Mouse (Mus musculus): ENCODE results near the gene Kbtbd4. TPM values are rescaled to one million over a fixed set of nuclear protein-coding genes. Genes with fewer than 3 reads are reported as not detected.
"Not testable (repeated sequence)": the region's sequence is repeated elsewhere in the genome, so short reads cannot be mapped to it uniquely, and the experiment has no call there.

Gene Kbtbd4
- total RNA-seq, 2 experiments from 2014 or later = 8.1 to 11.3 TPM

DNA sequence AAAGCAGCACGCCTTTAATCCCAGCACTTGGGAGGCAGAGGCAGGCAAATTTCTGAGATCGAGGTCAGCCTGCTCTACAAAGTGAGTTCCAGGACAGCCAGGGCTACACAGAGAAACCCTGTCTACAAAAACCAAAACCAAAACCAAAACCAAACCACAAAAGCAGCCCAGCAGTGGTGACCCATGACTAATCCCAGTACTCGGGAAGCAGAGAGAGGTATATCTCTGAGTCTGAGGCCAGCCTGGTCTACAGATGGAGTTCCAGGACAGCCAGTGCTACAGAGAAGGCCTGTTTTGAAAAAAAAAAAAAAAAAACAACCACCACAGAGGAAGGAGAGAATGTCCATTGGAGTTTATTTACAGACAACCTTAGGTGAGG lies 10.3 kb upstream of the Kbtbd4 start:
- not testable (repeated sequence) for ATAC-seq (replicated peaks; ENCODE audit: low FRiP score, poor library complexity, severe bottlenecking)

DNA sequence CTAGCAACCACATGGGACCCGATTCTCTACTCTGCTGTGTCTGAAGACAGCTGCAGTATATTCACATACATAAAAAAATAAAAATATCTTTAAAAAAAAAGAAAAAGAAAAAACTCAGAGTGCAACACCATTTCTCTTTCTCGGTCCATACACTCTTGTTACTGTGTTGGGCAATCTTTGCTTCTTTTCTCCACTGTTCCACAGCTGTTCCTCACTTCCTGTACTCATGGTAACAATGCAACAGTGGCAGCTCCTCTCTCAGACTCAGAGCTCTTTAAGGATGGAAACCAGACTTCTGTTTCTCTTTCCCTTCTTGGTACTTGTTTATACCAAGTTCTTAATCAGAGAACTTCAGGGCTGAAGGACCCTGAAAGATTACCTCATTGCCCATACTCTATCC lies 1.1 kb upstream of the Kbtbd4 start:
- ATAC-seq (replicated peaks; ENCODE audit: low FRiP score, poor library complexity, severe bottlenecking) = no peak

DNA sequence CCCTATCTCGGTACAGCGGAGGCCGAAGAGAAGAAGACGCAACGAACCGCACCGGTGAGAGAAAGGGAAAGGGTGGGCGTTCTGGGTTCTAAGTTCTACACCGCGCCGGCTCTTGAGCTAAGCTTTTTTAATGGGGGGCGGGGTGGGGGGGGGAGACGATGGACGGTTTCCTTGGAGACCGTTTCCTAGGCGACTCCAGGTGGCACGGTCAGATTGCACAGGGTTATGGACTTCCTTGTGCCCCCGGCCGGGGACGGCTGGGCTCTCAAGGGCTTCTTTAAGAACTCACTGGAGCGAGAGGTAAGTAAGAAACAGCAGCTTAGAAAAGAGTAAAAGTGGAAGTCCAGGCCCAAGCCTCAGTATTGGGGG lies 300 bp downstream of the Kbtbd4 start:
- ATAC-seq (replicated peaks; ENCODE audit: low FRiP score, poor library complexity, severe bottlenecking) = peak; percentile 23

DNA sequence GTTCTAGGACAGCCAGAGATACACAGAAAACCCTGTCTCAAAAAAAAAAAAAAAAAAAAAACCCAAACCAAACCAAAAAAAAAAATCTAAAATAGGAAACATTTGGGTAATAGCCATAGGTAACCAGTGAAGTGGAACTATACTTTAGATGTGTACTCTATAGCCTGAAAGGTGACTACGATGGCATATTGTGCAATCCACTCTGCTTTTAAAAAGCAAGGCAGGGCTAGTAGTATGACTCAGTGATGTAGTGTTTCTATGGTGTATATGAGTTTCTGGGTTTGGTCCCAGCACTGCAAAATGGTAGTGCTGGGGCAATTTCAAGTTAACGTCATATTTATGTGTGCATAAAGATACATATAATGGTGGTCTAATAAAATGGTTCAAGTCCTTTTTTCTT lies 2.2 kb downstream of the Kbtbd4 start:
- ATAC-seq (replicated peaks; ENCODE audit: low FRiP score, poor library complexity, severe bottlenecking) = no peak

DNA sequence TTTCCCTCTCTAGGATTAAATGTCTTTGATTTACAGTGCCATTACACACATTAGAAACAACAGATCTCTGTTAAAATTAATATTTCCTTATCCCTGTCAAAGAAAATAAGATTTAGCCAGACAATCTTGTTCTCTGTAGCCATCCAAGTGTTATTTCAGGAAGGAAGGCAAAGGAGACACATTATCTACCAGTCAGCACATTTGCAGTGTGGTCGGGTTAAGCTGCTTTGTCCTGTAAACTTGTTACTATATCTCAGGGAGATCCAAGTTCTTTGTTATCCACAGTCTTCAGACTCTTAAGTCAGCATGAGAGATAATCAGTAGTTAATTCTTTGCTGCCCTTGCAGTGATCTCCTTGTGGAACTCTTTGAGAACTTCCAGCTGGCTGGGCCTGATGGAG lies 6.3 kb downstream of the Kbtbd4 start:
- no peak for ATAC-seq (replicated peaks; ENCODE audit: low FRiP score, poor library complexity, severe bottlenecking)

DNA sequence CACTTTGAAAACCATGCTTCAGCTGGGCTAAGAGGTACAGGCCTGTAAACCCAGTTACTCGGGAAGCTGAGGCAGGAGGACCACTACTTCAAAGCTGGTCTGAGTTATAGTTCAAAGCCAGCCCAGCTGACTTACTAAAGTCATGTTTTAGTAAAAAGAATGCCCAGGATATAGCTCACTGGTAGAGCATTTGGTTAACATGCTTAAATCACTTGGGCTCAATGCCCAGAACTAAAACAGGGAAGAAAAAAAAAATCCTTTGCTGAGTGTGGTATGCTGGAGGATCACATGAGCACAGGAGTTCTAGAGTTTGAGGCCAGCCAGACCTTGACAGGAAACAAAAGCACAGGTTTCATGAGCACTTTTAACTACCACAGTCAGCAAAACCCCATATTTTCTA lies 7.1 kb downstream of the Kbtbd4 start:
- no peak for ATAC-seq (replicated peaks; ENCODE audit: low FRiP score, poor library complexity, severe bottlenecking)

DNA sequence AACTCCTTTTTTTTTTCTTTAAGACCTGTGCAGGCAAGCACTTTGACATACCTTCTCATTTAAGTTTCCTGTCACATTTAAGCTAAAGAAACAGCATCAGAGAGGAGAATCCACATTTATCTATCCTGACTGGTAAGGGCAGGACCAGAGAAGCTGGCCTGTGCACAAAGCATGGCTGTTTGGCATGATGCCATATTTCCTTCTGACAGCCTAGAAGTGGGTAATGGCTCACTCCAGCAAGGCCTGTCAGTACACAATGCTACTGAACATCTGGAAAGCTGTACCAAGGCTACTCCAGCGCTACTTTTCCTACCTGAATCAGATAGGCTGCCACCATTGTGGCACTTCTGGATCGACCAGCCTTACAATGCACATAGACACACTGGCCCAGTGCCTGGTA lies 9.1 kb downstream of the Kbtbd4 start:
- no peak for ATAC-seq (replicated peaks; ENCODE audit: low FRiP score, poor library complexity, severe bottlenecking)

DNA sequence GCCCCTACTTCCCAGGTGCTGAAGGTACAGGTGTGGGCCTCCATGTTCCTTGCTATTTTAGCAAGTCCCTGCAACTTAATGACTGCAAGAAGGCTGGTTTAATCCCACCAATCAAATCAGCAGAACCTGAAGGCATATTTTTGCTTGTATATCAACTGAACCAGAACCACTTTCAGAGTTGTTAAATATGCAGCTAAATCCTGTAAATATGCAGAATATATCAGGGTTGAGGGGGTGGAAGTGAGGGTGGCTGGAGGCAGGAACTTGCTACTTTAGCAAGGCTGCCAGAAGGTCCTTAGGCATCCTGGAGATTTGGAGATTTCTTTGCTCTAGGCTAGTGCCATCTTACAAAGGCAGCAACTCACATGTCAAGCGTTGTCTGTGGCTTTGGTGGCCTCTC lies 11.0 kb downstream of the Kbtbd4 start:
- ATAC-seq (replicated peaks; ENCODE audit: low FRiP score, poor library complexity, severe bottlenecking) = no peak

DNA sequence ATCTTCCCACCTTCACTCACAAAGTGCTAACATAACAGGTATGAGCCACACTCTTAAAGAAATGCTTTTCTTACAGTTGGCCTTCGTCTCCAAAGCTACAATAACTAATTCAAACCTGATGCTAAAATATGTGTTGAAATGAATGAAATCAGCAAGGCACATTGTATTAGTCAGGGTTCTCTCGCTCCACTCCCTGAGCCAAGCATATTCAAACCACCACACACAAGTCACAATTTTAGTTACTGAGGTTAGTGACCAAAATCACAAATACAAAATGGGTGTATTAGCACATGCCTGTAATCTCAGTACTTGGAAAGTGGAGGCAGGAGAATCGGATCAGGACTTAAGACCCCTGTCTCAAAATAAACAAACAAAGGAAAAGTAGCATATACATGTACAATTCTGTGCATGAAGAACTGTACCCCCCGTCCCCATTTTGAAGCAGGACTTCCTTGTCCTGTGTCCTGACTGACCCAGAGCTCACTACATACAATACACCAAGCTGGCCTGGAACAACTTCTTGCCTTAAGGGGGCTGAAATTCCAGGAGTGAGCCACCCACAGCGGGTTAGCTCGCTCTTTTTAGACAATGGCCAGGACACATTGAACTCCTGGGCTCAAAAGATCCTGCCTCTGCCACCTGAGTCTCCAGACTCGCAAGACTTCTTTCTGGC lies 12.2 kb downstream of the Kbtbd4 start:
- ATAC-seq (replicated peaks; ENCODE audit: low FRiP score, poor library complexity, severe bottlenecking) = peak; percentile 25; the same call in 1 of the 2 replicates

DNA sequence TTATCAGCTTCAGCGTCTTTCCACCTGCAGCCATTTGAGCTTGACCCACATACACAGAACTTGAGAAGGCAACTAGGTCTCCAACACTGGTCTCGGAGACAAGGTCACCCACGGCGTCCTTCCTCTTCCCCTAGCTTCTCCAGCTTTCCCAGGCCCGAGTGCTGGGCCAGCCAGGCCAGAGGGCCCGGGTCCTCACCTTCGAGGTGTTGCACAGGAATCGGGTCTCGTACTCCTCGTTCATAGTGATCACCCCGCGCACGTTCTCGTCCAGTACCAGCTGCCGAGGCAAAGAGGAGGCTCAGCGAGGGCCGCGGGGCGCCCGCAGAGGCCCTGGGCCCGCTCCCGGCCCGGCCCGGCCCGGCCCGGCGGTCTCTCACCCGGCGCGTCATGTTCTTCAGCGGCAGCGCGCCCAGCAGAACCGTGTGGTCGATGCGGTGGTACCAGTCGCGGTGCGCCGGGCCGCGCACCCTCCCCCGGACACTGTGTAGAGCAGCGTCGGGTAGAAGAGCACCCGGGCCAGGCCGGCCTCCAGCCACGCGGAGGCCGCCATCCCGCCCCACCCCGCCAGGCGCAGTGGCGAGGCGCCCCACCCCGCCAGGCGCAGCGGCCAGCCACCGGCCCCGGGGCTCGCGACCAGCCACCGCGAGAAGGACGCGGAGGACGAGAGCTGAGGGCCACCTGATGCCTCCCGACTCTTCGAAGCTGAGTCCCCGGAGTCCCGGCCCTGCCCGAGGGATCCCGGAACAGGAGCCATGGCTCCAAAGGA lies 12.9 kb downstream of the Kbtbd4 start:
- peak; percentile 94 for ATAC-seq (replicated peaks; ENCODE audit: low FRiP score, poor library complexity, severe bottlenecking)

DNA sequence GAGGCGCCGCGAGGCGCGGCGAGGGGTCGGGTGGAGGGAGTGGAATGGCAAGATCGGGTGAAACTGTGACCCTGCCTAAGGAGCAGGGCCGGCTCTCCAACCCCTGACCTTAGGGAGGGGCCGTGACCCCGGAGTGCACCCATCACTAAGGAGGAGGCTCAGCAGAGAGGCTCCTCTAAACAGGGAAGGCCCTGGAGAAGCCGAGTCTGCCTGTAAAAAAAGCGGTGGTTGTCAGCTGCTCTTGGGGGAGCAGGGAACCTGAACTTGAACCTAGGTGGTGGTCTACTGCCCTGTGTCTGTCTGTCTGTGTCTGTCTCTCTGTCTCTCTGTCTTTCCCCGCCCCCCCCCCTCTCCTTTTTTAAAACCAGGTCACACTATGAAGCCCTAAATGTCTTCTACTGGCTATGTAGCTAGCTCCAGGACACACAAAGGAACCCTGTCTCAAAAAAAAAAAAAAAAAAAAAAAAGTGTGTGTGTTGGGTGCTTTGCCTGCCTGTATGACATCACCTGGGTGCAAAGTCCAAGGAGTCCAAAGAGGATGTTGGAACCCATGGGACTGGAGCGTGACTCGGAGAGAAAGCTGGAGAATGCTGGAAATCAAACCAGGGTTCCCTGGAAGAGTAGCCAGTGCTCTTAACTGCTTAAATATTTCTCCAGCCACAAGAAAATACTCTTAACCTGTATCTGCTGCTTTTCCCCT lies 13.6 kb downstream of the Kbtbd4 start:
- peak; percentile 27; the same call in 1 of the 2 replicates for ATAC-seq (replicated peaks; ENCODE audit: low FRiP score, poor library complexity, severe bottlenecking)

DNA sequence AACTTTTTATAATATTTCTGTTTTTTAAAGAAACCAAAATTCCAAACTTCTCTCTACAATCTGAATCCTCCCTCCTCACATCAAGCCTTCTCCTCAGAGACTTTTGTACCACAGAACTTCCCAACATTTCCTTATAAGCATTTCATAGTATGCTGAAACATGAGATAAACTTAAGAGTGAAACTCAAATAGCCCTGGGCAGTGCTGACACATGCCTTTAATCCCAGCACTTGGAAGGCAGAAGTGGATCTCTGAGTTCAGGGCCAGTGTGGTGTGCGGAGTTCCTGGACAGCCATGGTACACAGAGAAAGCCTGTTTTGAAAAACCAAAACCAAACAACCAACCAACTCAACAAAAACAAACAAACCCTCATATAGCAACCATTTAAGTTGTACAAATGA lies 16.6 kb downstream of the Kbtbd4 start:
- no peak for ATAC-seq (replicated peaks; ENCODE audit: low FRiP score, poor library complexity, severe bottlenecking)

DNA sequence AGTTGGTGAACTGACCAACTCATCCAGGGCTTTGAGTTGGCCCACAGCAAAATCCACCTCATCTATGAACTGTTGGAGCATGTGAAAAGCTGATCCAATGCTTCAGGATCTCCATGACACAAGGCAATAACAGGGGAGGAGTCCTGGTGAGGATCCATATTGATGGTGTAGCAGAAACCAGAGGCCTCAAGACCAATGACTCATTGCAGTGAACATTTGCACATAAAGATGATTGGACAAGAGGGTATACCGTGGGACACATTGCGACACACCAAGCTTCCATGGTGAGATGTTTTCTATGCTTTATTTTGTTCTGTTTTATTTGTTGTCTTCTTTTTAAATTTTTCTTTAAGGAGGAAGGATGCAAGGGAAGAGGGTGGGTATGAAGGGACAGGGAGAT lies 18.1 kb downstream of the Kbtbd4 start:
- no peak for ATAC-seq (replicated peaks; ENCODE audit: low FRiP score, poor library complexity, severe bottlenecking)

DNA sequence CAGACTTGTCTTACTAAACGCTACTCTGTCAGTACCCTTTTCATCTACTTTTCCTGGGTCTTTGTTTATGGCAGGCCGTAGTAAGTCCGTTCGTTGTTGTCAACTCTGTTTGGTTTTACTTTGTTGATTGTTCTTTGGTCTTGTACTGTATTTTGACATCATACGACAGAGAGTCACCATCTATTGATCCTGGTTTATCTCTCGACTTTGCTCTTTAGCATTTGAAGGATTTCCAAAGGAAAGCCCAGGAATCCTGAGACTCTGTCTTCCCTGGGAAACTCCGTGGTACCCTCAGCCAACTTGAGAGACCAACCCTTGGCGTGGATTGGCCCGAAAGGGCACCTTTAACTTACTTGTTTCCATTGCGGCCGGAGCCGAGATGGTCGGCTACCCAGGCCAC lies 24.0 kb downstream of the Kbtbd4 start:
- no peak for ATAC-seq (replicated peaks; ENCODE audit: low FRiP score, poor library complexity, severe bottlenecking)

DNA sequence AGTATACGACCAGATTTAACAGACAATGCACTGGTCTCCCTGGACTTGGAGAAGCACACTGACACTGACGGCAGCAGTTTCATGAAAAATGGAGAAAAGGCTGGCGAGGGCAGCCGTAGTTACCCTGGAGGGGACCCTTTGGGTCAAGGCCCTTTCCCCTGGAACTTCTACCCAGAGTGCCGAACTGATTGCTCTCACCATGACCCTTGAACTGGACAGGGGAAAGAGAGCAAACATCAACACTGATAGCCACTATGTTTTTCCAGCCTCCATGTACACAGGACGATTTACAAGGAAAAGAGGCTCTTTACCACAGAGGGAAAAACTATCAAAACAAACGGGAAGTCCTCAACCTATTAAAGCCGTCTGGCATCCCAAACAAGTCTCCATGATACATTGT lies 27.3 kb downstream of the Kbtbd4 start:
- no peak for ATAC-seq (replicated peaks; ENCODE audit: low FRiP score, poor library complexity, severe bottlenecking)

DNA sequence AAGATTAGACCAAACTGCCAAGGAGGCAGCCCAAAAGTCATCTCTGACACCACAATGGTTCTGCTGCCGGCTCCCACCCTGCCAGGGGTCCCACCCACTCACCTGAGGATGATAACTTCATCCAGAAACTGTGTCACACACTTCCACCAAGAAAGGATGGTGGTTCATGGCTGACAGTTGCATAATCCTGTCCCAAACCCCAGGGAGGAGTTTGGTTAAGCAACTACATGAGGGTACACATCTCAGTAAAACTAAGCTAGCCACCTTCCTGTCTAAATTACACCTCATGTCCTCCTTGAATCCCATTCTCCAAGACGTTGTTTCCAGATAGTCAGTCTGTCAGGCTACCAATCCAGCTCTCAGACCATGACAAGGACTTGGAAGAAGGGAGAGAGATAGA lies 27.7 kb downstream of the Kbtbd4 start:
- ATAC-seq (replicated peaks; ENCODE audit: low FRiP score, poor library complexity, severe bottlenecking) = no peak

DNA sequence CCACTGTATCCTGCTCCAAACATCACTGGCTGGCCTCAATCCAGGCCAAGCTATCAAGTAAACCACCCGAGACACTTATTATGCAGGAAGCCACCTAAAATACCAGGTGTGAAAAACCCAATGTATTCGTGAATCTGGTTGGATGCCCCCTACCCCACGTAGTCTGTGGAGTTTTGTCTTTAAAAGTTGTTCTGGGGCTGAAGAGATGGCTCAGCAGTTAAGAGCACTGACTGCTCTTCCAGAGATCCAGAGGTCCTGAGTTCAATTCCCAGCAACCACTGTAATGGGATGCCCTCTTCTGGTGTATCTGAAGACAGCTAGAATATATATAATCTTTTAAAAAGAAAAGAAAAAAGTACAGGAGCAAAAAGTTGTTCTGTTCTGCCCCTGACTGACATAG lies 33.8 kb downstream of the Kbtbd4 start:
- no peak for ATAC-seq (replicated peaks; ENCODE audit: low FRiP score, poor library complexity, severe bottlenecking)

DNA sequence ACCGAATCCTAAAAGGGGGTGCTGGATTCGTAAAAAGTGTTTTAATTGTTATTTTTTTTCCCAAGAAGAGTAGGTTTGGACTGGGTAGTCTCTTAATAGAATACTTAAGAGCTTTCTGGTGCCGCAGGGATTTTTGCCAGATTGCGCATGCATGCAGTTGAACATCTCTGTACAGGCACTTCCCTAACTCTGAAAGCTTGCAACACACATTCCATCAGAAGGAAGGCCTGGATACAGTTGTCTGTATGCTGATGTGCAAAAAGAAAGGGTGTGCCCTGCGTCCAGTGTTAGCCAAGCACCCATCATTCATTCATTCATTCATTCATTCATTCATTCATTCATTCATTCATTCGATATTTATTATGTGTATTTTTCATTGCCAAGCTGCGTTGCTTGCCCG lies 35.2 kb downstream of the Kbtbd4 start:
- no peak for ATAC-seq (replicated peaks; ENCODE audit: low FRiP score, poor library complexity, severe bottlenecking)

DNA sequence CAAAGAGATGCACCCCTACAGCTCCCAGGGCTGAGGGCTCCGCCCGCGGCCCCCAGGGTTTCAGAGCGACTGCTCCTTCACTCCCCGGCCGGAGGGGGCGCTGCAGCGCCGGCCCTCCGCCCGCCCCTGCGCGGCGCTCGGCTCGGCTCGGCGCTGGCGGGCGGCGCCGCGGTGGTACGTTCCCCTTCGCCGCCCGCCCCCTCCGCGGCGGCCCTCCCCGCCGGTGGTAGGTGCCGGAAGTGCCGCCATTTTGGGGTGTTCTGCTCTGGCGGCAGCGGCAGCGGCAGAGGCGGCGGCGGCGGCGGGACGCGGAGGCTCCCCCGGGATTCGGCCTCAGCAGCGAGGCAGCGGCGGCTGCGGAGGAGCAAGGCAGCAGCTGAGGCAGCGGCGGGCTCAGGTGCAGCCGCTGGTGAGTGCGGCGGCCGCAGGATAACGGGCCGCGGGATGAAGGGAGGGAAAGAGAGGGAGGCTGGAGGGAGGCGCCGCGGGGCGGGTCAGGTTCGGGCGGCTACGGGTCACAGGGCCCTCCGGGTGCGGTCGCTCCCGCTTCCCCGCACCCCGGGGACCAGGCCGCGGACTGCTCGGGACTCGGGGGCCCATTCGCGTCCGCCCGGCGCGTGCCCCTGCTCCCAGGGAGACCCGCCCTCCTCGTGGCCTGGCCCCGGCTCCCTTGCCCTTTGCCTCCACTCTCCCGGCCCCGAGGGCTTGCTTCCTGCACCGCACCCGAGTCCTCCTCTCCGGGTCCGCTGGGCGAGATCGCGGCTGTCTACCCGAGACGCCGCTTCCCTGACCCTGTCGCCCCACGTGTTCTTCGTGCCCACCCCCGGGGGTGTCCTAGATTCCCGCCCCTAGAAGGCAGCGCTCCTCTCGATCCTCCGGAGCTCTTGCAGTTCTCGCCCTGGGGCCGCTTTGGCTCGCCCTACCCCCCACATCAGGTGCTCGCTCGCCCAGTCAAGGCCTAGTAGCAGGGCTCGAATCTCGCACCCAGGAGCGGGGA lies 36.0 kb downstream of the Kbtbd4 start, which contains the start of gene Celf1:
Gene Celf1, plus strand, starts transcription at position 150 of the 997 bp plus-strand sequence.
- peak; percentile 89 for ATAC-seq (replicated peaks; ENCODE audit: low FRiP score, poor library complexity, severe bottlenecking)

DNA sequence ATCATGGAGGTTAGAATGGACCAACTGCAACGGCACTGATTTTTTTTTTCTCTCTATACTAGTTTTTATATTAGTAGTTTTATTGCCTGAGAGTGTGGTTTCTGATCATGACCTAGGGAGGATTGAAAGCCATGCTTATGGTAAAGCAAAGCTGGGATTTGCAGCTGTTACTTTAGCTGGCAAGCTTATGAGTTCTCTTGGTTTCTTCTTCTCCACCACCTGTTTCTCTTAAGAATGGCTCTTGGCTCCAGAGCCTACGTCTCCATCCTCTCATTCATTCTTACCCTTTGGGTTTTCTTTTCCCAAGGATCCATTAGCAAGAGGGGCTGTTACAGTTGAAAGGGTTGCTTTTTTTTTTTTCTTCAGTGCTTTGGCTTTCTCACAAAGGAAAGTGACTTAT lies 37.2 kb downstream of the Kbtbd4 start:
- ATAC-seq (replicated peaks; ENCODE audit: low FRiP score, poor library complexity, severe bottlenecking) = no peak
